Mouse (Mus musculus) ES-Bruce4 (cell line): ENCODE results near the gene Kif2c.

Experiments
- CTCF ChIP-seq: IDR thresholded peaks from one replicate; pipeline ENCODE4 v1.8.1; 2011; ENCODE audit warnings: low read depth, low read length
- EP300 ChIP-seq: IDR thresholded peaks from 2 replicates; pipeline ENCODE4 v1.6.1; 2011; ENCODE audit warnings: low read depth, low read length; ENCODE audit not compliant: insufficient read depth
- POLR2A ChIP-seq: IDR thresholded peaks from one replicate; pipeline ENCODE4 v1.8.1; 2011; ENCODE audit warnings: low read length; ENCODE audit not compliant: insufficient read depth

GRCm38 (mm10) chr4:117124218-117124517 is 58.3 kb downstream of the Kif2c start:
- TF ChIP-seq EP300 (no peak), POLR2A (no peak), CTCF (no peak)
